Mouse (Mus musculus) frontal cortex, postnatal 36 days (tissue): ENCODE data around the gene Eci1.
"Not testable (repeated sequence)": the region's sequence is repeated elsewhere in the genome, so short reads cannot be mapped to it uniquely, and the experiment has no call there.

Source experiments
- DNase-seq, 2 experiments: peaks; one replicate each; pipeline ENCODE4 v3.0.0; 2022; ENCODE audit warnings: low spot score in 2 of 2

The Eci1 gene

GRCm38 (mm10) chr17:24426471-24427169 lies at the start of gene Eci1:
Eci1 (plus strand) TSS chr17:24426641.
- peak; percentile 87 to 89 for DNase-seq

GRCm38 (mm10) chr17:24378496-24378895 lies 47.9 kb upstream of the Eci1 start:
- no peak for DNase-seq

GRCm38 (mm10) chr17:24383789-24384188 lies 42.7 kb upstream of the Eci1 start:
- DNase-seq: no peak

GRCm38 (mm10) chr17:24388711-24389110 lies 37.7 kb upstream of the Eci1 start:
- no peak for DNase-seq

- peak in 1 of 2 experiments; percentile 47 for DNase-seq
Measured at GRCm38 (mm10) chr17:24389865-24390264, 36.6 kb upstream of the Eci1 start.

- DNase-seq: no peak
Measured at GRCm38 (mm10) chr17:24391149-24391548, 35.3 kb upstream of the Eci1 start.

GRCm38 (mm10) chr17:24393527-24393926 lies 32.9 kb upstream of the Eci1 start:
- no peak for DNase-seq

- DNase-seq: no peak
Measured at GRCm38 (mm10) chr17:24394456-24394855, 32.0 kb upstream of the Eci1 start.

- no peak for DNase-seq
Measured at GRCm38 (mm10) chr17:24402371-24402770, 24.1 kb upstream of the Eci1 start.

- DNase-seq: no peak
Measured at GRCm38 (mm10) chr17:24407116-24407803, 19.2 kb upstream of the Eci1 start.

GRCm38 (mm10) chr17:24413557-24414211 lies 12.8 kb upstream of the Eci1 start:
- DNase-seq: no peak

GRCm38 (mm10) chr17:24414230-24414976 lies 12.0 kb upstream of the Eci1 start, which contains the start of gene Rnps1:
Rnps1 (plus strand) TSS chr17:24414565.
- peak; percentile 91 to 94 for DNase-seq

GRCm38 (mm10) chr17:24415011-24415410 lies 11.4 kb upstream of the Eci1 start:
- DNase-seq: no peak

GRCm38 (mm10) chr17:24416051-24416652 lies 10.3 kb upstream of the Eci1 start:
- no peak for DNase-seq

- DNase-seq: no peak
Measured at GRCm38 (mm10) chr17:24423114-24423513, 3.3 kb upstream of the Eci1 start.

GRCm38 (mm10) chr17:24424489-24424888 lies 2.0 kb upstream of the Eci1 start:
- no peak for DNase-seq

- not testable (repeated sequence) for DNase-seq
Measured at GRCm38 (mm10) chr17:24425326-24425725, 1.1 kb upstream of the Eci1 start.

GRCm38 (mm10) chr17:24425905-24426304 lies 536 bp upstream of the Eci1 start:
- DNase-seq: no peak

GRCm38 (mm10) chr17:24427170-24427557 lies 723 bp downstream of the Eci1 start:
- DNase-seq: no peak

GRCm38 (mm10) chr17:24429201-24429983 lies 3.0 kb downstream of the Eci1 start:
- no peak for DNase-seq

- peak in 1 of 2 experiments; percentile 55 for DNase-seq
Measured at GRCm38 (mm10) chr17:24437016-24437415, 10.6 kb downstream of the Eci1 start.
